Mouse (Mus musculus) T-cell, adult 2 months (primary cell): ENCODE results near the gene Gm7271.

ENCODE experiments used
- DNase-seq: peaks from one replicate; pipeline ENCODE4 v3.0.0; 2022; ENCODE audit warnings: low spot score

Gene Gm7271

DNA sequence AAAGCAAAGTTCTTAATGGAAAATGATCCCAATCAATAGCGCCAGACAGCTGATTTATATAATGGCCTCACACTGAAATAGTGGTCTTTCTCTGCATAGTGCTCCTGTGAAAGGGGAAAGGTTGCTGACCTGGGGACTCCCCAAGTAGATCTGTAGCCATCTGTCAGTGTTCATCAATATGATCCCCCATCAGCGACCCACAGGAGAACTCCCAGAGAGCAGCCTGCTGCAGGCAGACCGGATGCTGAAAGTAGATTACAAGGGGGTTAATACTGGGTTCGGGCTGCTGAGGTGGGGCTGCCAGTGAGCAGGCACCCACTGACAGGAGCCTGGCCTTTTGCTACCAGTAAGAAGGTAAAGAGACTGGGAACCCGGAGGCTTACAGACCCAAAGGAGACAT lies at the start of gene Gm7271:
Gm7271 (plus strand) TSS at position 230 of the 400 bp plus-strand sequence.
- DNase-seq: no peak

DNA sequence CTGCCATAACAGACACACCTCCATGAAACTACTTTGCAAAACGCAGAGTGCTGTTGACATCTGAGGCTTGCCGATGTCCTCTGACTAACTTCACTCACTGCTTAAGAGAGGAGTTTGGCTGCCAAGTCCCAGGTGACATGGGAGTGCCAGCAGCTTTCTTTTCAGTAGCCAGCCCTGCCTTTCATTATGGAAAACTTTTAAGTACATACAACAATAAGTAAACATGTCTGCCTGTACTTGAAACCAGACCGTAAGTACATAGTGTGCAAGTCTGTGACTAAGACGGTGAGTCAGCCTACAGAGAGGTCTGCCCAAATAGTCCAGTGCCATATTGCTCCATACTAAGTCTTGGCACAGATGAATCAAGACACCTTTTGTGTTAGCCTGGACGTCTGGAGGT lies 46.7 kb upstream of the Gm7271 start:
- DNase-seq: no peak

DNA sequence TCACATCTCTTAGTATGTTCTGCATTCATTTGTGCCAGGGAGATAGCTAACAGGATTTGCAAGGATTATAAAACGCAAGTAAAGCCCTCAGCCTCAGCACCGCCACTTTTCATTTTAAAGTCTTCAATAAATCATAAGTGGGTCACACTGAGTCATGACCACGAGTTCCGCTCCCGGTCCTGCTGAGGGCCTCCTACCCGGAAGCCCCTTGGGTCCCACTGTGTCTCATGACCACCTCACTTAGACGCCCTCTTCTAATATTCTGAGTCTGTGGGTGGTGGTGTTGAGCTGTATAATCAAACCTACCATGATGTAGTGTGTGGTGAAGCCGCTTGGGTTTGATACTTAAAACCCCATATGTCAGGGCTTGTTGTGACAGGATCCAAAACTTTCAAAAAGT lies 46.1 kb upstream of the Gm7271 start:
- no peak for DNase-seq

DNA sequence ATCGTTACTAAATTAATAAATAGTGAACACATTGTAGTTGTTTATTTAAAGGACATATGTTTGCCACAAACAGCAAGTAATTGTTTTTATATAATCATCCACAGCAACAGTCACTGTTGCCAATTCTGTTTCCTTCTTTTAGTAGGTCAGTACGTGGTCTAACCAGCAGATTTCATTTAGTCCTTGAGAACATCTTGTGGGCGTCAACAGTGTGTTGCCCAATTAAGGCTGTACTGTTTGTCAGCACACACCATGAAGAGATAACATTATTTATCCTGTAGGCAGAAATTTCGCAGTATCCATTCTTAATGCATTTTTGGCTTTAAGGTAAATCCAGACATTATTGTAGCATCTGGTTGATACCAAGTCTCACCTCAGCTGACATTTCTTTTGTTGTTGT lies 42.4 kb upstream of the Gm7271 start:
- no peak for DNase-seq

DNA sequence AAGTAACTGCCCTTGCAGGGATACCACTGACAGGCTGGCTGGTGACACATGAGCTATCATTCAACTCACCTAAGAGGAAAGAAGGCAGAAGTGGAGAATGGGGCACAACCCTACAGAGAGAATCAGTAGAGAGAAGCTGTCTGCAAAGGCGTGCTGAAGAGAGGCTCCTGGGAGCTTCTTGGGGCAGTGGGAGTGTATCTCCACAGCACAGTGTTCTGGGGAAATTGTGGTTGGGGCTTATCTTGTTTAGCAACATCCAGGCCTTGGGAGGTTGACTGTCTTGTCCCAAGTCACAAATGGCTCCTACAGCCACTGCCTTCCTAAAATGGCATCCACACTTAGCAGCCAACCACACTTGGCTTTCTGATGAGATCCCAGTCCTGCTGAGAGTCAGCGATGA lies 8.9 kb upstream of the Gm7271 start:
- no peak for DNase-seq

DNA sequence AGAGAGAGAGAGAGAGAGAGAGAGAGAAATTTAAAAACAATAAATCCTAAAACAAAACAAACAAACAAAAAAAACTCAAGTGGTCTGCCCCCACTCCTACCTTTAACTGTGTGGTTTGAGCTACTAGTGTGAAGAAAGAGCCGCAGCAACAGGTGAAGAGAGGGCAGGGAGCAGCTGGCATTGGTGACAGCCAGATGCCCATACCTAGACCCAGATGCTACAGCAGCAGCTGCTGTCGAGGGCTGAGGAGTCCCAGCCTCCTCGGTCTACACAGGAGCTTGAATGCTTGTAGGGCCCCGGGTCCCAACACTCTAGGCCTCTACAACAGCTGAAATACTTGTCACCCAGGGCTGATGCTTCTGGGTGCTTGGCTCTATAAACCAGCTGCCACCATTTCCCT lies 7.0 kb upstream of the Gm7271 start:
- no peak for DNase-seq

DNA sequence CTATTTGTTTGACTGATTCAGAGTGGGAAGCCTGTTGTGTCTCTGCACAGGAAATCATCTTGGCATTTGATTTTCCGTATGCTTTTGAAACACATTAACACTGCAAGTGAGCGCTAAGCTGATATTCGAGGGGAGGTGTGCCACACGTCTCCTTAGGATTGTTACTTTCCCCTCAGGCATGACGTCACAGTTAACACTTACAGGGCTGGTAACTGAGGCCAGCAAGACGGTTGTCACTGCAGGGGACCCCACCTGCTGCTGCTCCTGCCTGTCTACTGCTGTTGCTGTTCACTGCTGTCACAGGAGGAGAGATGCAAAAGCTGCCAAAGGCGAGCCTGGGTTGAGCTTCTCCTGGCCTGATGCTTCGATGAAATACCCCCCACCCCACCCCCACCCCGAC lies 6.1 kb upstream of the Gm7271 start:
- DNase-seq: no peak

DNA sequence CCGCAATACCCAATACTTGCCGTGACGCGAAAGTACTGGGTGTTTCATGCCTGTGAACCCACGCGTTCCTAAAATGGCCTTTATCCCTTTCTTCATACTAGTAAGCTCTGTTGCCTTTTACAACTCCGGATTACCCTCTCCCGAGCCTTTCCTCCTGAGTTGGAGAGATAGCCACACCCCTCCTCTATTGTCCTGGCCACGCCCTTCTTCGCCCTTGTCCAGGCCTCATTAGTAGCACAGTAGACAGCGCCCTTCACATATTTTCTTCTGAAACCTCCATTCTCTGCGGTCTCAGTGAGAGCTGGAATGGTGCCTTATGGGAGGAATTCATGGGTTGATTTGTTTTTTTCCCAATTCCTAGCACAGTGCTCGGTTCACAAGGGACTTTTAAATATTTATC lies 11.3 kb downstream of the Gm7271 start:
- no peak for DNase-seq

DNA sequence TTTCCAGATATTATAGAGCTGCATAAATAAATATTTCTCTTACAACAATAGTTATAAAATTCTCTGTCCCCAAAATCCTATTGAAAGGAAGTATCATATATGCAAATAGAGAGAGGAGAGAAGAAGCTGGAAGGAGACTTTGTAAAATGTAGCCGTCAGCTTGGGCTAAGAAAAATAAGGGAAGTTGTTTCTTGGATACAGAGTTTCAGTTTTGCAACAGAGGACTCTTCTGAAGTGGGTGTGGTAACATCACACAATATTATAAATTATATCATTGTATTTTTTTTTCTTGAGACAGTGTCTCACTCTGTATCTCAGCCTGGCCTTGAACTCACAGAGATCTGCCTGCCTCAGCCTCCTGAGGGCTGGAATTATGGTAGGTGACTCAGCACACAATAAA lies 38.6 kb downstream of the Gm7271 start:
- DNase-seq: no peak

DNA sequence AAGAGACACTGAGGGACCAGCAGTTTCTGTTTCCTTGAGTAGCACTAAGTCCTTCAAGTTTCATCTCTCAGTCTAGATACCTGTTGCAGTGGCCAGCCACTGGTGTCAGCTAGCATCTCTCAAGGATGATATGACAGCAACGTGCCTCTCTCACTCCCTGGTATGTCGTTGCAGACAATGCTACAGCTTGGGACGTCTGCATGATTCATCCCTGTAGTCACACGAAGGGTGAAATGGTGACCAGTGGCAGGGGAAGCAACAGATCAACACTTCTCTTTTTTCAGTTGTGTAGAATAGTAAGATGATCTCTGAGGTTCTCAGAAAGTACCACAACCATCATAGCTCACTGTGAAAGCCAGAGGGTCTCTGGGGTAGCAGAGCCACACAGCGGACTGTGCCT lies 40.8 kb downstream of the Gm7271 start:
- no peak for DNase-seq

DNA sequence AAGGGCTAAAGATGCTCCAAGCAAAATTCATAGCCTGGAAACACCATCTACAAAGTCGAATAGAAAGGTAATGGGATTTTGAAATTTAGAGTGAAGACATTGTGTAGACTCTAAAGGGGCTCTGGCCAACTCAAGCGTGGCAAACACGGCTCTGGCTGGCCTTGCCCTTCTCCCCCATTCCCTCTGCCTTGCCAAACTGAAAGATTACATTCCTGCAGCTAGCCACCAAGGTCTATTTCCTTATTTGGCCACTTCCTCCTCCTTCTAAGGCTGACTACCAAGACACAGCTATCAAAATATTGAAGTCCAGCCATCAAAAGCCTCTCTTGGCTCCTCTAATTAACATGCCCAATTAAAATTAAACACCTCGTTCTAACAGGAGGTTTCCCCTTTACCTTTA lies 41.2 kb downstream of the Gm7271 start:
- DNase-seq: no peak

DNA sequence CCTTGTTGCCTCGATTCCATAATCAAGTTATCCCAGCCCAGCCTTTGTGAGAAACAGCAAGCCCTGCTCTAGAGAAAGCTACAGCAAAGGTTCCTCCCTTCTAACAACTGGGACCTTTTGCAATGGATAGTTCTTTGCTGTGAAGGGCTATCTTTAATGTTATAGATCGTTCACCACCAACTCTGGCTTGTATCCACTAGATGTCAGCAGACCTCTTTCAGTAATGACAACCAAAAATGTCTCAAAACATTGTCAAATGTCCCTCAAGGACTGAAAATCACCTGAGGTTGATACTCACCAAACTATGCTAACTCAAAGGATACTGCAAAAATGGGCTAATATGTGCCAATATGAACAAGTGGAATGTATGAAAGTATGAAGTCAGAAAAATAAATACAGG lies 42.0 kb downstream of the Gm7271 start:
- no peak for DNase-seq

DNA sequence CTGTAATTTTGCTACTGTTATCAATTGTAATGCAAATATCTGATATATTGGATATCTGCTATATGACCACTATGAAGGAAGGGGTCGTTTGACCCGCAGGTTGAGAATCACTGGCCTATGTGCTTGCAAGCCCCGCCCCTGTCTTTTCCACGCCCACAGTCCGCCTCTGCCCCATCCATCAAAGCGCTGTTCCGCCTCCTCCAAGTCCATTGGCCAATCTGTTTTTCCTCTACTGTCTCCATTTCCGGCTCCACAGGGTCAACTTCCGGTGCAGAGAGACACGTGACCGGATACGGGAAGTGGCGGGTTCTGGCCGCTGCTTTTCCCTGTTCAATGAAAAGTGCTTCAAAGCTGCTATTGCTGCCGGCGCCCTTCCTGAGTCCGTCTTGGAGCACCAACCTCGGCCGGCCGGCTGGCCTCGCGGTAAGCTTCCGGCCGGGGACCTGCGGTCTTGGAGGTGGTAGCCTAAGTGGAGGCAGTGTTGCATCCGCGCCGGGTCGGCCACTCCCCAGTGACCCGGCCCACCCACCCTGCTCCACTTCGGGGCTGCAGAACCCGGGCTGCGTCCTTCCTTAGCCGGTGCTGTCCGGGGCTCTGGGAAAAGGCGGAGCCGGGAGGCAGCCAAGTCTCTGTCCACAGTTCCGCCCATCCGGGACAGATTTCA lies 45.3 kb downstream of the Gm7271 start, which contains the start of gene Exoc1:
Exoc1 (plus strand) TSS at position 272 of the 664 bp plus-strand sequence.
- peak; percentile 94 for DNase-seq

DNA sequence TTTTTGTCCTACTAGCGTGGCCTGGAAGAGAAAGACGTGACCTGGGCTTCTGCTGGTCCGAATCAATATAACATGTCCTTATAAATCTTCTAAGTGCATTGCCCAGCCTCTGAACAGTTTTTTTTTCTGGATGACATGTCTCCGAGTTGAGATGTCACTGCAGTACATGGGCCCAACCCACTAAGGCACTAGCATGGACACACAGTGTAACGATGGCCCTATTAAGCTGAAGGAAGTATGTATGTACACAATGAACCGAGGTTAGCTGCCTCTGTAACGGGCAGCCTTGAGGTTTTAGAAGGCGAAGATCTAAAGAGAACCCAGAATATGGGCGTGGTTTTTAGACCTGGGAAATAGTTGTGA lies 45.8 kb downstream of the Gm7271 start:
- no peak for DNase-seq

DNA sequence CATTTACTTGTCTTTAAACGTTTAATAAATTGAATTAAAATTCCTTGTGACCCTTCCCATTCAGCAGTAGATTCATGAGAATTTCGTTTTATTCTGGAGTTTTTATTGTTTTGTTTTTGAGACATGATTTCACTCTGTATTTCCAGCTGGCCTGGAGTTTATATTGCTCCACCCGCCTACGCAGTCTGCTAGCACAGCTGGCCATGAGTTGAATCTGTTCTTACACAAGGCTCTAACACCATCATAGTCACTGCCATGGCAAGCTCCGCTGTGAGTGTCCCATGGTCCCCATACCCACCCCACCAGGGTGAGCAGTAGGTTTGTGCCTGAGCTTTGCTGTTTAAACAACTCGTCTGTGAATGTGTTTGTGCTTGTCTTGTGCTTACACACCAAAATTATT lies 49.3 kb downstream of the Gm7271 start:
- DNase-seq: no peak

DNA sequence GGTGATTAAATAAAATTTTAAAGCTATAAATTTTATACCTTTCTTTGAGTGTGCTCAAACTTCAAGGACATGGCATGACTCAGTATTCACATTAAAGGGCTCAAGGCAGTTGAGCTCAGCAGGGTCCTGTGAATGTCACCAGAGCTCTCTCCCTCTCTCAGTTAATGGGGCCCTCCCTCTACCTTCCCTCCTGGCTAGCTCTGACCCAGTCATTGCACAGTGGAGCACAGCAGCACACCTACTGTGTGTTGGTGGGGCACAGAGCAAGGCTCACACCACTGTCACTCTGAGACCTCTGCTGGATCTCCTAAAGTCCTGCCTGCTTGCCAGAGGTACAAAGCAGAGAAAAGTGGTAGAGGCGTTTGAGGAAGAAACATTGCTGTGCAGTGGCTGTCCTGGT lies 52.4 kb downstream of the Gm7271 start:
- no peak for DNase-seq

DNA sequence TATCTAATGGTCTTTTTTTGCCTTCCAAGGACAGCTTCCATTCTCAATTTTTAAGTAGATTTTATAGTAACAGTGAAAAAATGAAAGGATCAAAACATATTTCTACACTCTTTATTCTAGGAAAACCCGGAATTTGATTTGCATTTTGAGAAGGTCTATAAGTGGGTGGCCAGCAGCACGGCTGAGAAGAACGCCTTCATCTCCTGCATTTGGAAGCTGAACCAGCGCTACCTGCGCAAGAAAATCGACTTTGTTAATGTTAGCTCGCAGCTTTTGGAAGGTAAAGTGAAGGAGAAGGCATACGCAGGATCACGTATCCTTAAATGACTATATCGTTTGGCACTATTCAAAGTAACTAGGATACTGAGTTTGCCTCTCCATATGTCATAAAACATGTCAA lies 53.7 kb downstream of the Gm7271 start:
- DNase-seq: no peak

DNA sequence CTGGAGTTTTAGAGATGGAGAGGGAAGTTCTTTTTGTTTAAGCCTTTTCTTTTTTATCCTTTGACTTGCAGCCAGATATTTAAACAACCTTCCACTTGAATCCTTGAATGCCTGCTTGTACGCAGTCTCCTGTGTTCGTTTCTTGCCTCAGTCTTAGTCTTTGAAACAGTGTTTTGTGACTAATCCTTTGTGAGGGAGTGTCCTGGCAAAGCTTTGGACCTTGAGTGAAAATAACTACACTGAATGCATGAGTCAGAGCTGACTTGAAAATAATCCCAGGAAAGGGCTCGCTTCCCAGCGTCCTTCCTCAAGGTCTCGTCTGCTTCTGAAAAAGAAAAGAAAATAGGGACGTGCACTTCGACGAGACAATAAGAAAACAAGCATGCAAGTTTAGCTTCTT lies 56.3 kb downstream of the Gm7271 start:
- no peak for DNase-seq

DNA sequence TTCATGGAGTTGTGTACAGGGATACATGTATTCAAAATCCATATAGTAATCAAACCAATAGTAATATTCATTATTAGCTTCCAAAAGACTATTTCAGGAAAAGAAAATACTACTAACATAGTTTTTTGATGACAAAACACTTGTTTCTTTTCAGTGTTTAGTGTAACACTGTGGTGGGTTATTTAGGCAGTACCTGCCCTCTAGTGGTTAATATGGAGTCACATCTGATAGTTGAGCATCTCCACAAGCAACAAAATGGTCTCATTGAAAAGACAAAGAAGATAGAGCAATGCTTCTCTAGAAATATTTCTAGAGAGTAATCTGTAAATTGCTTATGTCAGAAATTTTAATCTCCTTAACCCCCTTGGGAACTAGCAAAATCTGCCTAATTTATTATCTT lies 57.0 kb downstream of the Gm7271 start:
- DNase-seq: no peak

DNA sequence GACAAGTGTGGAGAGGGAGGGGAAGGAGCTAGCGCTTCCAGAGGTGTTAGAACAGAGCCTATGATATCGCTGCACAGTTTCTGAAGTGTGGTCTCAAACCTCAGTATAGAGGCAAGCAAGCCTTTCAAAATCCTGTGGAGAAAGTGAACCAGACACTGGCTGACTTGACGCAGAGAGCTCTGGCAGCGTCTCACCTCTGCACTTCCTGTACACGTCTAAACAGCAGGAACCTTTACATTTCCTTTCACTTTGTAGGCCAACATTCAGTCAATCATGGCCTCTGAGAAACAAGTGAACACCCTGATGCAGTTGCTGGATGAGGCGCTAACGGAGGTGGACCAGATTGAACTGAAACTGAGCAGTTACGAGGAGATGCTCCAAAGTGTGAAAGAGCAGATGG lies 59.4 kb downstream of the Gm7271 start:
- peak; percentile 64 for DNase-seq

DNA sequence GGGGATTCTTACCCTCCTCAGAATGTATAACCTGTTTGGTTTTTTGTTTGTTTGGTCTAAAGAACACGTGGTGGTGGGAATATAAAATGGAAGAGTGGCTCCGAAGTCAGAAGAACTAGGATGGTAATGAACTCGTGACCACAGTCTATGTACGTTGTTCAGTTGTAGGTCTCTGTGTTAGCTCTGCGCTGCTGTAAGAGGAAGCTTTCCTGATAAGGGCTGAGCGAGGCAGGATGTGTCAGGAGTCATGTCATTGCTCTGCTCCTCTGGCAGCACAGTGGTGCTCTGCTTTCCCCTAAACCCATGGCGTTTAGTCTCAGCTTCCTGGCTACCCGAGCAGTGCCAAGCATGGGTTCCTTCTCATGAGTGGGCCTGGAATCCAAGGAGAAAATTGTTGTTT lies 66.6 kb downstream of the Gm7271 start:
- DNase-seq: no peak

DNA sequence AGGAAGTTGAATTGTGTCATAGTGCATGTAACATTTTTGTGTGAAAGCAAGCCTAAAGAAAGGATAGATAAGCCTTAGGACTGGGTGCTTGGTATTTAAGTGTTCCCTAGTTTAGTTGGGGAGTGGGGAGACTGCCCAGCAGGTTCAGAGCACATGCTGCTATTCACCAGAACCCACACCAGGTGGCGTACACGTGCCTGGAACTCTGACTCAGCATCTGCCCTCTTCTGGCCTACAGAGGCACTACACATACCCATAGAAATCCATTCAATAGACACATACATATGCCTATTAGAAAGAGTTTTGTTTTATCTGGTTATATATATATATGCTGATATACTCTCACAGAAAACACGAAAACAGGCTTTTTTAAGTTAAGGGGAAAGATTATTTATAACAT lies 81.5 kb downstream of the Gm7271 start:
- peak; percentile 78 for DNase-seq
